Mouse (Mus musculus) ES-CJ7 (cell line): ENCODE measurements around the gene Nabp1.

ENCODE experiments used
- DNase-seq: peaks from one replicate; pipeline ENCODE4 v3.0.0; 2011; ENCODE audit warnings: low read depth, low spot score

The Nabp1 gene

DNA sequence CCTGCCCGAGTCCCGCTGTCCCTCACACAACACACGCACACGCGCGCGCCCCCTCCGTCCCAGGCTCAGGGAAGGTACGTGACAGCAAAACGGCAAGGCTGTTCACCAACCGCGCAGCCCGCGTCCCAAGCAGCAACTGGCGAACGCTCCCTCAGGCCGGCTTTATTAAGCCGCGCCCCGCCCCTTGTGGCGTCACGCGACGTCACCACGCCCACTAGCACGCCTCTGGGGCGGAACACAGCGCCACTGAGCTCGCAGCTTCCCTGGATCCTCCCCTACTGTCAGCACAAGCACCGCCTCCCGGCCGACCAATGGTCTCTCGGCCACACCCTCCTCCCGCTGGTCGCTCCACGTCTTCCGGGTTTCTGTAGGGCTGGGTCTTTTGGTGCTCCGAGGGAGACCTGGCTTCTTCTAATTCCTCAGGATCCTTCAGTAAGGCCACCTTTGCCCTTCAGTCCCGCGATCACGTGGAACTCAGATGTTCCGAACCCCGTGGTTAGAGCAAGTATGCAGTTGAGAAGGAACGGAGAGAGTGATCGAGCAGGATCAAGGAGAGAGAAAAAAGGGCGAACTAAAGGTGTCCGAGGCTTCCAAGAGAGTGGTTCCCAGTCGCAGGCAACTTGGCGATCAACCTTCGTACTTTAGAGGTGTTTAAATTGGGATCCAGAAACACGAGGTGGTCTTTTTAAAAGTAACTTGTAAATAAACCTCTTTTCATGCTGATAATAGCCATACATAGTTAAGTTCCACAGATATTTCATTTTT lies at the start of gene Nabp1:
Nabp1 (minus strand) TSS at position 164 of the 765 bp plus-strand sequence.
- DNase-seq: peak; percentile 100

DNA sequence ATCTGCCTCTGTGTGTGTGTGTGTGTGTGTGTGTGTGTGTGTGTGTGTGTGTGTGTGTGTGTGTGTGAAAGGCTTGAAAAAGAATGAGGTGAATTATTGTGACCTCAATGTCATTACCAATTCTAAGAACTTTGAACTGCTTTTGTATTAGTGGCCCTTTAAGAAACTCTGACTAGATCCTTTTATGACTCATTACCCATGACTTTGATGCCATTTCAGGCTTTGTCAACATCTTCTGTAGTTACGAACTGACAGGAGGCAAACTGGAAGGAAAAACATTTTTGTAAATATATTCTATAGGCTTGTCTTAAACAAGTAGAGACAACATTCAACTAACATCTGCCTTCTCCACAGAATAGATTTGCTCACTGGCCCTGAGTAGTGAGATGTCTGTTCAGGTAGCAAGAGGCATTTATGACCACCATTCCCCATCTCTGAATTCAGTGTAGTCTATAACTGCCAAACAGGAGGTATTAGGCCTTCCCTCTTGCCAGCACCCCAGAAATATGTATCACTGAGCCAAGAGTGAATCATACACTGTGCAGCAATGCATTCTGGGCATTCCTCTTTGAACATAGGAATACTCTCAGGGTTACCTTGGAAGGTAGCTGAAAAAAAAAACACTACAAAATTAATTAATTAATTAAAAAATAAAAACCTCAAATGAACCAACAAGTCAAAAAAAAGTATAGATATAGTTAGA lies 47.5 kb upstream of the Nabp1 start:
- no peak for DNase-seq

DNA sequence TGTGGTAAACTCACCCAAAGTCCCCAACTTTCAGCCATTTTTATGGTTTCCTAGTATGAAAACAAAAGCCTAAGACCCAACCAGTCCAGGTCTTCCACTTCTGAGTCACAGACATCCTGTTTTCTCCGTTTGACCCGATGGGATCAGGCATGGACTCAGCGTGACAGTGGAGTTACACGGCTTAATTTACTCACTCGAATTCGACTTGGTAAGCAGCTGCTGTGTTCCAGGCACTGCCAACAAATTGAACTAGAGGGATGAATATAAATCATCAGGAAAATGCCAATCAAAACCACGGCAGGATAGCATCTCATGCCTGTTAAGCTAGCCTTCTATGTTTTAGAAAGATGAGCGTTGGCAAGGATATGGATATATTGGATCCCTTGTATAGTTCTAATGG lies 43.4 kb upstream of the Nabp1 start:
- DNase-seq: no peak

DNA sequence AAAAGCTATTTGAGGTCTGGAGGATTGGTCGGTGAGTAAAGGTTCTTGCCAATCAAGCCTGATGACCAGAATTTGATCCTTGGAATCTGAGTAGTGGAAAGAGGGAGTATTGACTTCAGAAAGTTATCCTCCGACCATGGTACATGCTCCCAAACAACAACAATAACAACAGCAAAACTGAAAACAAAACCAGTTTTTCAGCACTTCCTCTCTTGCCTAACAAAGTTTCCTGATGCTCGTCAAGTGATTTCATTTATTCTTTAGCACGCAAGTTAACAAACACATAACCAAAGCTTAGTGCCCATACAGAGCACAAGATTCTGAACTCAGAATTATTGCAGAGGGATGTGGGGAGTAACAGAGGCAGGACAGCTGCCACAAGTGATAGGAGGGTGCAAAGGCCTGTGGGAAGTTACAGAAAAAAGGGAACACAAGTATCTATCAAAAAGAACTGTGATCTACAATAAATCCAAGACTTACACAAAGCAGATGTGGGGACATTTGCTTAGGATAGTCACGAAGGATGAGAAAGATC lies 42.1 kb upstream of the Nabp1 start:
- no peak for DNase-seq

DNA sequence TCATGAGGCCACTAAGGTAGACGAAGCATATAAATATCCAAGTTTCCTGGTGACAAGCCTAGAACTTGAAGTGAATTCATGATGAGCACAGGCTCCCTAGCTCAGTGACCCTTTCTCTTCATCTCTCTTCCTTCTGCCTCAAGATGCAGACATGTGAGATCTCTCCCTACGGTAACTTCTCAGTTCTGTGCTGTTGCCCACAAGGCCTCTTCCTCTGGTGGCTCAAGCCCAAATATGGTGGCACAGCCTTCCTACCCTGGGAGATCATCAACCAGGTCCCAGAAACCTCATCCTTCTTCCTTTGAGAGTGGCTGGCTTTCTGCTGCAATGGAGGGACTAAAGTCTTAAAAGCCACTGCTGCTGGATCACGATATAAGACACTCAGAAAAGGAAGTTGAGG lies 40.9 kb upstream of the Nabp1 start:
- no peak for DNase-seq

DNA sequence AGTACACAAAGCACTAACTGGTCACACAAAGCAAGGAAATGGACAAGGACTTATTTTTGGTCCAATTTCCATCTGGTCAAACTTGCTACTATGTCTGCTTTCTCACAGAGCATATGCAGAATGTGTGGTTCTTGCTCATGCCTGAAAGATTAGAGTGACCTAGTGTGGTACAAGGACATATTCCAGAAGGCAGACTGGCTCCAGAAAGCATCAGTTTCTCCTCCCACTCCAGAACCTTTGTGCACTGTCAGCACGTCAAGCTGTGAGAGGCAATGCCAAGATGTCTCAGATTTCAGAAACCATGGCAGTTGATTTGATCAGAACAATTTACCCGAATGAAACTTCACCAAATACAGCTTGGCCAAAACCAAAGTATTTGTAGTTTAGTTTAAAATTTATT lies 37.4 kb upstream of the Nabp1 start:
- DNase-seq: no peak

DNA sequence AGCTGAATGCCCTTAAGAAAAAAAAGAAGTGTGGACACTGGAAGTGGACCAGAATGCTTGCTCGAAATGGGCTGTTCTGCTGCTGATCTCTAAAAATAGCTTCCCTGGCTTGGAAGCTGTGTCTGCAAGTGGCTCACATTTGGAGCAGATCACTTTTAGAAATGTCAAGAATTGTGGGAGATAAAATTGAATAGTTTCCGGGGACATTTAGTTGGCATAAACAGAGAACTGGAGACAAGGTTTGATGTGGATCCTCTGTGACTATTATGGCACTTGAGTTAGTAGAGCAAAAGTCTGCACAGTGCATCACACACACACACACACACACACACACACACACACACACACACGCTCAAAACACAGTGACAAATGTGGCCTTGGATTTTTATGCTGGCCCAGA lies 36.8 kb upstream of the Nabp1 start:
- DNase-seq: no peak

DNA sequence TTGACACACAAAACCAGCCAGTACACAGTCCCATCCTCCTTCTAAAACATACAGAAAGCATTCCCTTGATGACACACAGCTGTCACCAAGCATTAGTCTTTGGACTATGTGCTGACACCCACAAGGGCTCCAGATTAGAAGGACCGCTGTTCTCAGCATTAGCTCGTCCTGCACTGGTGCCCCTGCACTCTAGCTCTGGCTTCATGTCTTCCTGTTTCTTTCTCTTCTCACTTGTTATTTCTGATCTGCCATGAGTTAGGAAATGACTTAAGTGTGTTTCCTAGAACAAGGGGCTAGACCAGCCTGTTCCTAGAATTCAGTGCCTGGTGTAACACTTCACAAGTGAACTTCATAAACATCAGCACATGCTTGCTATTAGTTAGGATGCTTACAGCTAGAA lies 36.2 kb upstream of the Nabp1 start:
- no peak for DNase-seq

DNA sequence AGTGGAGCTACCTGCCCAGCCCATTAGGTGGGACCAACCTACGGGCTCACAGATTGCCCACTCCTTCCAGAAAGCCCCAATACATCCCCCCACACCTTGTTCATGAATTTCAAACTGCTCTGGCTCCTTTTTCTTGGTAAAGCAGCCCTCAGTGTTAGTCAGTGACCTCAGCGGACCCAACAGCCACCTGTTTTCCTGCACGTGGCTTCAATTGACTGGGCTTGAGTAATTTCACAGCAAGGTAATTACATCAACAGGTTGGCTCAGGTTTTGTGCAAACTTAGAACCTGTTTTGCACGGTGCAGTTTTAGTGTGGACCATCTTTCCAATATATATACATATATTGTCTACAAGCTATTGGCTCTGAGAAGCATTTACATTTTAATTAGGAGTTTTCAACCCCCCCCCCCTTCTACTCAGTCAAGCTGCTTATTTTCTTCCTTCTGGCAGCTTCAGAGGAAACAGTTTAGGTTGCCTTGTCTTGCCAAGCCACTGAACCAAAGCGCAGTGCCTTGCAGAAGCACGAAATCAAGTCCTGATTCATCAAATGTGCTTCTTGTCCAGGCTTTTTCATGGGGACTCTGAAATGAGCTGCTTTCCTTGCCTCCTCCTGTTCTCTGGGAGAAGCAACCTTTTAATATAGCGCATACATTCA lies 35.0 kb upstream of the Nabp1 start:
- no peak for DNase-seq

DNA sequence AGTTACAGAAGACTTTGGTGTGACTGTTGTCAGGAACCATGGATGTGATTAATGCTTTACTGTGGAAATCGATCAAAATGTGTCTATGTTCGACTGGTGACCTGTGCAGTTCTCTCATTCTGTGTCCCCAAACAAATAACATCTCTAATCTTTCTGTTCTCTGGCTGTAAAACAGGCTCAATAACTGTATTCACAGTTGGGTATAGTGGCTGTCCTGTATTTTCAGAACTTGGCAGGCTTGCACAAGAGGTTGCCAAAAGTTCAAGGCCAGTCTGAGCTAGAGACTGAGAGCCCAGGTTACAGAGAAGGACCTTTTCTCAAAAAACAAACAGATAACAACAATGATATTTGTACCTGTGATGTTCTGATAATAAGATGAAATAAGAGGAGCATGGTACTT lies 34.1 kb upstream of the Nabp1 start:
- DNase-seq: no peak

DNA sequence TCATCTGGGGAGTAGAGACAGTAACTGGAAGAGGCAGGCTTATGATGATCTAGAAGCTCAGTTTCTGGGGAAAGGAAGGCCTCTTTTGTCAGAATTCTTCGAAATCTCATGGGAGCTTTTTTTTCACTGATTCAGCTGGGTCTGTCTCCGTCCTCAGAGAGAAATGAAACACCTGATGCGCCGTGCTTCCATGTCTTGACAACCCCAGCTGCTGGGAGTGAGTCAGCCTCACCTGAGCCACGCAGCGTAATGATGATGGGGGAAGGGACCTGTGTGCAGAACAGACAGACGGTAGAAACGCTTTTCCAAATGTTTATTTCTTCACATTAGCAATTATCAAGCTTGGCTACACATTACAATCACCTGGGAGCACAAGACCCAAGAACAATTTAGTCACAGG lies 31.6 kb upstream of the Nabp1 start:
- no peak for DNase-seq

DNA sequence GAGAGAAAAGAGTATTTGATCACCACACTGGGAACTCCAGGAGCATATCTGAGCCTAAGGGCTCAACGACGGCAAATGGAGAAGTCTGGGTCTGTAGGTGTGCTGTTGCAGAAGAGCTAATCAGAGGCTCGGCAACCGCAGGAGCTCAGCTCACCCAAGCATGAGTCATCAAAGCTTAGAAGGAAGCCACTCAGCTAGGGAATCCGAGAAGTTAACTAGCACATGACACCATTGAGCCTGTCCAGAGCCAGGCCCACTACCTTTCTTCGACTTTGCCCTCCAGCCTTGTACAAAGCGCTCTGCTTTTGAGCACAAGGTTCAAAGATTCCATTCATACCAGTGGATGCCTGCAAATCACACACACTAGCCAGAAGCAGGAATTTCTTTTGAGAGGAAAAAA lies 30.9 kb upstream of the Nabp1 start:
- peak; percentile 27 for DNase-seq

DNA sequence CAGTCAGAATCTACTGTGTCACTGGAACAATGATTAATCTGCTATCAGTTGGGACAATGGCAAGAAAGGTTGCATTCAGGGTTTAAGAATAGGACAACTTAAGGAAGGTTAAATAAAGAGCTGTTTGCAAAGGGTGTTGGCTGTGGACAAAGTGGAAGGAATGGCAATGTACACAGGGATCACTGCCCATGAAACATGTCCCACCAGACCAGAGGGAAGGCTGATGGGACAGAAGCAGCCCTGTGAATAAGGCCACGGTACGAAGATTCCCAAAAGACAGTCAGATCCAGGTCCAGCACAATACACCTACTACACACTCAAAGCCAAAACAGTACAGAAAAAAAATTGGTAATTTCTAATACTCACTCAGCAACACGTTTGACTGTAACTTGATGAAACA lies 30.3 kb upstream of the Nabp1 start:
- DNase-seq: peak; percentile 17

DNA sequence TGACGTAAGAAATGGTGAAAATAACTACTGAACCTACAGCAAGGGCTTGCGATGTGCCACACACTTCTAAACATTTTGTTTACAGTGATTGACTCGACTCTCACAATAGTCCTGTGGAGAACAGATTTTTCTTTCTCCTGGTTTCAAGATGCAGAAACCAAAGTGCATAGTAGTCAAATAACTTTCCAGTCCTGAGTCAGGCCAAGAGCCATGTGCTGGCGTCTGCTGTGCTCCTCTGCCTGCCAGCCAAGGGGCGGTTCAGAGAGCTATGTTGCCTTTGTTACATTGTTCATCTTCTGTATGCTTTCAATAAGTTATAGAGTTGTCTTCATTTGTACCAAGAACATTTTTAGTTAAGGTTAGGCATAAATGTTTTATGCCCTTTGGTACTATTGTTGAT lies 29.2 kb upstream of the Nabp1 start:
- DNase-seq: no peak

DNA sequence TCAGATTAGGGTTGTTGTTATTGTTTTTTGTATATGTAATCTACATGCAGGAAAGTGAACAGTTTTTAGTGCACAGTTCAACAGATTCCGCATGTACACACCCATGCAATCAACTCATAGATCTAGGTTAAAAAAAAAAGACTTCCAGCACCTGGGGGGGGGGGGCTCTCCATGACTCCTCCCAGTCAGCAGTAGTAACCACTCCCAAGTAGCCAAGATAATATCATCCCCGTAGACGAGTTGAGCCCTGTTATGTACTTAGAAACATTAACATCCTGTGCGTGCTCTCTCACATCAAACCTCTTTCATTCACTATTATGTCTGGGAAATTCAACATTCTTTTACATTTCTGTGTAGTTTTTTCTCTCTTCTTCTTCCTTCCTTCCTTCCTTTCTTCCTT lies 28.0 kb upstream of the Nabp1 start:
- no peak for DNase-seq

DNA sequence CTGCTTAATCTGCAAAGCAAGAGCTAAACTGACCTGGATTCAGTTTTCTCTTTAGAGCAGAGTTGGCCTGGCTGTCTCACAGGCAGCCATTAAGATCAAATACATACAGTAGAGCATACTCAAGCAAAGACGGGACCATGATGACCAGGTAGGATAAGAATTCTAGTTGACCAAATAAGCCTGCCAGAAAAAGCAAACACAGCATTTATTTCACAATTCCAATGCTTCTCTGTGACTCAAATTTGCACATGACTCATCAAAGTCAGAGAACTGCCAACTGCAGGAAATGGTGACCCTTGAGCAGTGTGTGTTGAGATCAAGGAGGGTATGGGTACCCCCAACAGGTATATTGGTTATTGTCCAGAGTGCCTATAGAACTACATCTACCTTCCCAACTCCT lies 27.4 kb upstream of the Nabp1 start:
- no peak for DNase-seq

DNA sequence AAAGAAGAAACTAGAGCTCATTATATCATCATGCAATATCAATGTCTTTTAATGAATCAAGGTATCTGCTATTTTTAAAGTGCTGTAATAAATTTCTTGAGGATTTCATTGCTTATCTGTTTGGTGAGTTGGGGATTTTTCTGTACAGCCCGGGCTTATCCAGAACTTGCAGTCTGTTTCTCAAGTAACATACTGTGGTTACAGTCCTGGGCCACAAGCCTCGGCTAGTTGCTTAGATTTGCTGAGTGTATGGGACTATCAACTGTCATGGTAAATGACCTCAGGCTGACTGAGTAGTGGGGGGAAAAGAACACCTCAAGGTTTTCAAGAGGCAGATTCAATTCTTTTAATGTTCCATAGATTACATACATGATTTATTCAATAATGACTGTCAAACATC lies 24.8 kb upstream of the Nabp1 start:
- no peak for DNase-seq

DNA sequence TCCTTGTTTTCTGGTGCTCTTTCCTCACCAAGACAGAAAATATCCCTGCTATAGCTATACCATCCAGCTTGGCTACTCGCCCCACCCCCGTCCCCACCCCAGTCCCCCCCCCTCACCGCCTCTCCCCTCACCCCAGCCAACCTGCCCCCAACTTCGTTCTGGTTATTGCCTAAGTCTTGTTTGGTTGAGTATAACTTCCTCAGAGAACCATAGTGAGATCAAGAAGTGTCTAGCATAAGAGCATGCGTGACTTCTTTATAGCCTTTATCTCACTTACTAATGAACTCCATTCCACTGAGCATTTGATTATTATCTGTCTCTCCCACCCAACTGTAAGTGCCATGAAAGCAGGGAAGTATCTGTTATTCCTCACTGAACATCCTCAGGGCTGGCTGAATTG lies 24.1 kb upstream of the Nabp1 start:
- DNase-seq: no peak

DNA sequence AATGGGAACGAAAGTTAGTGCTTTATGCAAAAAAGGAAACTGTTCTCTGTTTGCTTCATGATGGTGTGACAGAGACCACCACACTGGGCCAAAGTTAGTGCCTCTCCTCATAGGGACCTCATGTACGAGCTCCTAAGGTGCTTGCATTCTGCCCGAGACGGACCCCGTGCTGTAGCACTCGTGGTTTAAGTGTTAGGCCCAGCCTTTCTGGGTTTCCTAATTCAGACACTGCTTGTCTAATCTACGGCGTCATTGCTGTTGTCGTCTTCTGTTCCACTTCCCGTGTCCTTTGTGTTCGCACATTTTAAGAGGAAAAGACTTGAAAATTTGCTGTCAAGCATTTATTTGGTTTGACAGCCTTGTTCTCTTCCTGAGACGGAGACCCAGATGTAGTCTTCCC lies 23.0 kb upstream of the Nabp1 start:
- DNase-seq: no peak

DNA sequence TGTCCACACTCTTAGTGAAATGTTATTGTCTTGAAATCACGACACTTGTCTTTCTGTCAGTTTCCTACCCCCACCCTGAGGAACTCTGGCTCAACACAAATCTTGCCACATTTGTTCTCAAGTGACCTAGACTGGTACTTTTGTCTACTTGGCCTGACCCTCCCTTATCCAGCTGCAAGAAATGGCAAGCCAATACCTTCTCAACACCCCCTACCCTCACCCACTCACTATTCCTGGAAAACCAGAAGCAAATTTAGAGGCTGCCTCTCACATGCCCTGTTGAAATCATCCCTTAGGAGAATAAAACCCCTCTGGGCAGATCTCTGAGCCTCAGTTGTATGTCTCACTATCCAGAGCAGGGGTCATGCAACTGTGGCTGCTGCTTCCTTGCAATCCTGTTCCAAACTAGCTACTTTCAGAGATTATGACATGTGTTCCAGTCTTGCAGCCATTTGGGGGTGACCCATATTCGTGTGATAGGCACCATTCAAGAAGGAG lies 20.4 kb upstream of the Nabp1 start:
- DNase-seq: no peak

DNA sequence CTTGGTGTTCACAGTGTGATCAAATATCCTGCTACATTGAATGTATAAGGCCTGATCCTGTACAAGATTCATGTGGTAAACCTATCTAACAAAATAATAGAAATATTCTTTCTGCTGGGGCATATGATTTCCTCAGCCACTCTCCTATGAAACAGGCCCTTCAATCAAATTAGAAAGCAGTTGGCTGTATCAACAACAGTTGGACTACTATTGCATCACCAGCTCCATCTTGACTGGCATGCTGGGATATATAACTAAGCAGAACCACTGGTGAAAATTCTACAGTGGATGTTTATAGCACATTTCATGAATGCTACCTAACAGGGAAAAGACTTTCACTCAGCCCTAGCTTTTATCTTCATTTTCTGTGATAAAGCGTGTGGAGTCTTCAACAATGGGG lies 17.9 kb upstream of the Nabp1 start:
- no peak for DNase-seq

DNA sequence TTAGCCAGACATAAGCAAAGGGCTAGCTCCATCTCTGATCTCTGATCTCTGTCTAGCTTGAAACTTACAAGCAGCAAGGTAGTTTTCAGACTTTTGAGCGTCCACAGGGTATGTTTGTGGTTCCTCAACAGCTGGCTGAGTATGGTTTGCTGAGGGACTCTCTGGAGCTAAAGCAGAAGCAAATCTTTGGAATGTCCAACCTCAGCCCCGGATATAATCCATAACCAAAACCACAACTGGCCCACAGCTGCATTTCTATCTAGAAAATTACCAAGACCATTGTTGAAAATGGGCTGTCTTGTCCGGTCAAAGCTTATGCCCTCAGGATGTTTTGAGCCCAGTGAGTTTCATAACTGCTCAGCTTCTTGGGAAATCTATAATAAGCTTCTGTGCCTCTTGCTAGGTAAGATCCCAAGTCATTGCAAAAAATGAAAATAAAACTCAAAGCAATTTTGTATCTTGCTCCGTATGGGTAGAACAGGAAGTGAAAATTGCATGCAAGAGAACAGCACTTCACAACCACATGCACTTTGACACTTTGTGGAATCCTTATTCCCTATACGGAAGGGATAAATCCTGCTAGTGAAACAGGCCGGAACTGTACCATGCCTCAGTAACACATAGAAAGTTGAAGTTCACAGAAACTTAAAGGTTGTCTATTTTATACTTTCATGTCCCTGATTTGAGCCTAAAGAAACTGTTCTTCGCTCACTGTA lies 15.5 kb upstream of the Nabp1 start:
- no peak for DNase-seq
